14 mouse cellular contexts compared by ENCODE assay signal in the genomic region with DNA sequence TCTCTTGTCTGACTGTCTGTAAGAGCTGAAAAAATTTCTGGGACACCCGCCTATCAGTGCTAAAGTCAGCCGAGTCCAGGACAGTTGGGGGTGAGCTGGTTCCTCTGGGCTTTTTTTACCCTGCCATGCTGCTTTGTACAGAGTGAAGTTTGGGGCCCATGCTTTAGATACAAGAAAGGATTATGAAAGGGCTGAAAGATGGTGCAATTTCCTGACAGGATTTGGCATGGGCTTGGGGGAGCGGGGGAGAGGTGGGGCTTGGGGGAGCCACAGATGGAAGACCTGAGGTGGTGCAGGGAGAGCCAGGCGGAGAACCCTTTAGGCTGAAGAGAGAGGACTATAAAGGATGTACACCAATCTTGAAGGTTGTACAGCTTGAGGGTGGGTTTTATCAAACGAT. TPM values are rescaled to one million over a fixed set of nuclear protein-coding genes. Genes with fewer than 3 reads are reported as not detected.
DNase-seq lines count a peak whose midpoint lies in the region; ATAC-seq and TF ChIP-seq lines count a peak whose summit lies in the region.
"Had no signal": no experiment of that assay in that cellular context is flagged by ENCODE, and none has a peak within 500 bp of the region (broad histone marks: within the 10 kb centered on the region; RNA-seq: fewer than 3 reads in every experiment).

No protein-coding gene starts in this region.

- H3K27ac ChIP-seq in liver, embryonic 15.5 days (replicated peaks), result peak overlapping the region; percentile 24; the same call in 1 of the 2 replicates
- no peak overlapping the region for H3K27ac ChIP-seq in liver, embryonic 12.5 days
- H3K27ac ChIP-seq in midbrain, embryonic 13.5 days, result no peak overlapping the region
- H3K27ac ChIP-seq: embryonic facial prominence, embryonic 12.5 days; forebrain, embryonic 15.5 days; heart, adult 2 months; heart, embryonic 15.5 days; hindbrain, embryonic 13.5 days had no signal

- H3K36me3 ChIP-seq in liver, embryonic 15.5 days (replicated peaks), result no peaks in the 10 kb centered on the region
- no peaks in the 10 kb centered on the region for H3K36me3 ChIP-seq in liver, embryonic 12.5 days
- H3K36me3 ChIP-seq in midbrain, embryonic 13.5 days, result no peaks in the 10 kb centered on the region
- H3K36me3 ChIP-seq: embryonic facial prominence, embryonic 12.5 days; forebrain, embryonic 15.5 days; heart, embryonic 15.5 days; hindbrain, embryonic 13.5 days had no signal

- peak; percentile 34; the same call in 1 of the 2 replicates for ATAC-seq in liver, embryonic 15.5 days (ENCODE audit: insufficient read depth)
- ATAC-seq in liver, embryonic 12.5 days, result no peak
- no peak for ATAC-seq in Patski
- ATAC-seq in granulocyte monocyte progenitor cell, adult 5-6 weeks (replicated peaks; ENCODE audit: poor library complexity, severe bottlenecking), result peak; percentile 76
- ATAC-seq in megakaryocyte progenitor cell, adult 5-6 weeks (replicated peaks; ENCODE audit: poor library complexity), result peak; percentile 73
- no peak for ATAC-seq in midbrain, embryonic 13.5 days
- ATAC-seq: forebrain, embryonic 15.5 days had no signal

- in situ Hi-C loops in Patski (cut with MboI; ENCODE audit: low pct_unique_long_range_greater_than_20kb), result no loop called here

- no peaks in the 10 kb centered on the region for H3K27me3 ChIP-seq in liver, embryonic 15.5 days
- H3K27me3 ChIP-seq in liver, embryonic 12.5 days (replicated peaks), result no peaks in the 10 kb centered on the region
- no peaks in the 10 kb centered on the region for H3K27me3 ChIP-seq in Patski
- no peaks in the 10 kb centered on the region for H3K27me3 ChIP-seq in midbrain, embryonic 13.5 days
- H3K27me3 ChIP-seq: embryonic facial prominence, embryonic 12.5 days; forebrain, embryonic 15.5 days; heart, embryonic 15.5 days; hindbrain, embryonic 13.5 days had no signal

- WGBS in liver, embryonic 15.5 days (ENCODE audit: insufficient replicate concordance), result 60% methylated on average over 5 of the region's 5 CpGs
- 73% methylated on average over 5 of the region's 5 CpGs for WGBS in liver, embryonic 12.5 days (ENCODE audit: insufficient replicate concordance)
- WGBS in midbrain, embryonic 13.5 days, result 96% methylated on average over 5 of the region's 5 CpGs

- DNase-seq in Patski (ENCODE audit: low read depth, low spot score), result no peak
- no peak for DNase-seq in left cerebral cortex, adult 11 months (ENCODE audit: low spot score)
- no peak for DNase-seq in kidney, adult 8-10 months
- DNase-seq: adrenal gland, adult 8-10 months had no signal

- CTCF ChIA-PET in Patski (lab: Charles Lee), result interaction anchor here (1.3 to 2.0 kb wide), 3 partner anchors 37 to 212 kb away, joined by 3 to 7 read pairs (median 4); no protein-coding TSS in a partner anchor

- TF ChIP-seq CTCF in Patski (IDR thresholded peaks at IDR 0.05), result peak; percentile 24

- no peak overlapping the region for H3K4me3 ChIP-seq in liver, embryonic 15.5 days (replicated peaks)
- H3K4me3 ChIP-seq in liver, embryonic 12.5 days, result no peak overlapping the region
- no peak overlapping the region for H3K4me3 ChIP-seq in midbrain, embryonic 13.5 days (replicated peaks)
- H3K4me3 ChIP-seq: embryonic facial prominence, embryonic 12.5 days; forebrain, embryonic 15.5 days; hindbrain, embryonic 13.5 days had no signal

- peaks cover 4% of the 10 kb centered on the region; the same call in 1 of the 2 replicates for H3K9me3 ChIP-seq in liver, embryonic 15.5 days (replicated peaks)
- H3K9me3 ChIP-seq in liver, embryonic 12.5 days (replicated peaks), result no peaks in the 10 kb centered on the region
- no peaks in the 10 kb centered on the region for H3K9me3 ChIP-seq in midbrain, embryonic 13.5 days
- H3K9me3 ChIP-seq: forebrain, embryonic 15.5 days; heart, embryonic 15.5 days; hindbrain, embryonic 13.5 days had no signal

- peaks cover 5% of the 10 kb centered on the region; the same call in 1 of the 2 replicates for H3K4me1 ChIP-seq in liver, embryonic 15.5 days (replicated peaks)
- no peaks in the 10 kb centered on the region for H3K4me1 ChIP-seq in liver, embryonic 12.5 days
- 0 out of 2 replicates have a peak, but pooled peaks cover 2% of the 10 kb centered on the region for H3K4me1 ChIP-seq in midbrain, embryonic 13.5 days (replicated peaks)
- H3K4me1 ChIP-seq: embryonic facial prominence, embryonic 12.5 days had no signal

- H3K9ac ChIP-seq in liver, embryonic 15.5 days, result no peak overlapping the region
- H3K9ac ChIP-seq in liver, embryonic 12.5 days, result no peak overlapping the region
- H3K9ac ChIP-seq in midbrain, embryonic 13.5 days (replicated peaks), result no peak overlapping the region
- H3K9ac ChIP-seq: embryonic facial prominence, embryonic 12.5 days; forebrain, embryonic 15.5 days; hindbrain, embryonic 13.5 days had no signal

- POLR2A ChIA-PET in Patski (lab: Charles Lee), result no interaction called here

- H3K4me2 ChIP-seq in liver, embryonic 15.5 days, result no peak overlapping the region
- H3K4me2 ChIP-seq in liver, embryonic 12.5 days, result no peak overlapping the region
- no peak overlapping the region for H3K4me2 ChIP-seq in midbrain, embryonic 13.5 days (replicated peaks)
- H3K4me2 ChIP-seq: forebrain, embryonic 15.5 days; hindbrain, embryonic 13.5 days had no signal

RNA-seq across cellular contexts. Expression of a gene that starts 26.3 kb away (rescaled TPM):
- 2.8 and 3.4 TPM in 2 replicates for polyA plus RNA-seq in liver, embryonic 15.5 days (2015; fragmentation: Nextera tagmentation; extraction: Ambion mirVana)
- 5.2 and 6.2 TPM in 2 replicates for polyA plus RNA-seq in liver, embryonic 12.5 days (2016; fragmentation: Nextera tagmentation; extraction: Ambion mirVana)
- 17.6 TPM for polyA plus RNA-seq in Patski (2021)
- 20.5 and 27.8 TPM in 2 replicates for total RNA-seq in granulocyte monocyte progenitor cell, adult 5-6 weeks (2014; fragmentation: Nextera tagmentation)
- 11.0 and 12.4 TPM in 2 replicates for total RNA-seq in granulocyte monocyte progenitor cell, adult 5-6 weeks (2017)
- 16.1 and 16.5 TPM in 2 replicates for total RNA-seq in megakaryocyte progenitor cell, adult 5-6 weeks (2015)
- 9.5 and 12.5 TPM in 2 replicates for total RNA-seq in megakaryocyte progenitor cell, adult 5-6 weeks (2017)
- 18.3 and 21.2 TPM in 2 replicates for polyA plus RNA-seq in midbrain, embryonic 13.5 days (2015; fragmentation: Nextera tagmentation; extraction: Ambion mirVana)

Comparison
In these comparisons a context has a peak if more than half of its experiments do, and no peak if none do; other contexts are left out.
1. ATAC-seq: peak in liver, embryonic 15.5 days (single experiment), granulocyte monocyte progenitor cell, adult 5-6 weeks (single experiment) and megakaryocyte progenitor cell, adult 5-6 weeks (single experiment); none in liver, embryonic 12.5 days (single experiment), Patski (single experiment) and midbrain, embryonic 13.5 days (single experiment).